Mouse (Mus musculus) layer of hippocampus, adult 9-10 months (tissue): ENCODE measurements around the gene Tpbg.
A peak's percentile ranks its signal among the peaks of the same experiment; 100 is the strongest.
"Not testable (repeated sequence)": the region's sequence is repeated elsewhere in the genome, so short reads cannot be mapped to it uniquely, and the experiment has no call there.

Experiments used
- DNase-seq: peaks from one replicate; pipeline ENCODE4 v3.0.0; 2022; ENCODE audit warnings: low spot score

Tpbg gene

GRCm38 (mm10) chr9:85842351-85843011, at the start of gene Tpbg:
TSS of gene Tpbg (plus strand) at chr9:85842380.
- no peak for DNase-seq

GRCm38 (mm10) chr9:85801986-85802385, 40.2 kb upstream of the Tpbg start:
- not testable (repeated sequence) for DNase-seq

- DNase-seq: no peak
These were observed 39.6 kb upstream of the Tpbg start for GRCm38 (mm10) chr9:85802563-85802962.

GRCm38 (mm10) chr9:85806411-85806810, 35.8 kb upstream of the Tpbg start:
- DNase-seq: no peak

GRCm38 (mm10) chr9:85809246-85809645, 32.9 kb upstream of the Tpbg start:
- no peak for DNase-seq

GRCm38 (mm10) chr9:85820829-85821228, 21.4 kb upstream of the Tpbg start:
- DNase-seq: no peak

GRCm38 (mm10) chr9:85835521-85836425, 6.4 kb upstream of the Tpbg start:
- no peak for DNase-seq

- no peak for DNase-seq
These were observed 2.6 kb upstream of the Tpbg start for GRCm38 (mm10) chr9:85839626-85840025.

- no peak for DNase-seq
These were observed 289 bp upstream of the Tpbg start for GRCm38 (mm10) chr9:85841891-85842290.

- DNase-seq: no peak
These were observed 1.1 kb downstream of the Tpbg start for GRCm38 (mm10) chr9:85843031-85843890.

GRCm38 (mm10) chr9:85843891-85844646, 1.9 kb downstream of the Tpbg start:
- no peak for DNase-seq

GRCm38 (mm10) chr9:85844647-85844983, 2.4 kb downstream of the Tpbg start:
- DNase-seq: no peak

GRCm38 (mm10) chr9:85846186-85846585, 4.0 kb downstream of the Tpbg start:
- no peak for DNase-seq

GRCm38 (mm10) chr9:85854780-85855179, 12.6 kb downstream of the Tpbg start:
- DNase-seq: no peak

- no peak for DNase-seq
These were observed 14.3 kb downstream of the Tpbg start for GRCm38 (mm10) chr9:85856511-85856910.

- no peak for DNase-seq
These were observed 18.9 kb downstream of the Tpbg start for GRCm38 (mm10) chr9:85861065-85861464.

GRCm38 (mm10) chr9:85862562-85862961, 20.4 kb downstream of the Tpbg start:
- DNase-seq: no peak

GRCm38 (mm10) chr9:85872908-85873307, 30.7 kb downstream of the Tpbg start:
- no peak for DNase-seq

GRCm38 (mm10) chr9:85893681-85894080, 51.5 kb downstream of the Tpbg start:
- DNase-seq: peak; percentile 6
